Mouse (Mus musculus): ENCODE results near the gene Hspb1.

DNA sequence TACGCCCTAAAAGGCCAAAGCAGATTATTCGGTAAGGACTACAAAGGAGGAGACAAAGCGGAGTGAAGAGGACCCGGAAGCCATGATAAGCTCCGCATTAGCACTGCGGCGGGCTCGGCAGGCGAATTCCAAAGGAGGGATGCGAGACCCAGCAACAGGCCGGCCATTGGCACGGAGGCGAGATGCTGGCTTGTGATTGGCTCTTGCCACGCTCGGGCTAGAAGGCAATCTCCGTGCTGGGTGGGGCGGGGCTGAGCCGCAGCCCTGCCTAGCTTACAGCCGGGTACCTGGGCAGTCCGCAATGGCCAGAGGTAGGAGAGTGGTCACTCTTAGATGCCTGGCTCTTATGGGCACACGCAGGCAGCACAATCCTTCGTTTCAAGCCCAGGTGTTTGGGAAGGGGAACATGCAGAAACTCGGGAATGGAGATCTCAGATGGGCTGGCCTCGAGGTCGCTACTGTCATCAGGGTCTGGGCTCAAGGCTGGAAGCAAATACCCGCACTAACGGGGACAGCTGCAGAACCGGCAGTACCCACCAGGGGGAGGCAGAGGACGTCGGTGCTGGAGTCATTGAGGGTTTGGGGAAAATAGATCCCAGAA lies 15.9 kb downstream of the Hspb1 start:
- TF ChIP-seq ELF1 (IDR thresholded peaks at IDR 0.05; ENCODE audit: low read depth, low read length) (no peak), GABPA (IDR thresholded peaks at IDR 0.05; ENCODE audit: insufficient replicate concordance, low read depth, low read length) (no peak), JUN (IDR thresholded peaks at IDR 0.05; ENCODE audit: insufficient read depth, low read depth, low read length) (no peak), CHD2 (IDR thresholded peaks at IDR 0.05; ENCODE audit: low read length) (no peak), MXI1 (IDR thresholded peaks at IDR 0.05; ENCODE audit: low read depth, low read length) (no peak), POLR2A (IDR thresholded peaks at IDR 0.05; ENCODE audit: low read depth, low read length) (no peak), HCFC1 (IDR thresholded peaks at IDR 0.05; ENCODE audit: low read depth, low read length) (no peak), MYC (IDR thresholded peaks at IDR 0.05; ENCODE audit: low read depth, low read length) (no peak), EP300 (IDR thresholded peaks at IDR 0.05; ENCODE audit: low read length) (no peak), CHD1 (IDR thresholded peaks at IDR 0.05; ENCODE audit: low read depth, low read length) (no peak)

Measured in CH12.LX (cell line).